Mouse (Mus musculus) spleen, adult 2 months (tissue): Measurements from ENCODE around the gene Gtpbp8.

Experiments
- CTCF ChIP-seq: fragments of 200-500 bp; IDR thresholded peaks from 2 replicates; pipeline ENCODE4 v1.5.1; 2011; ENCODE audit warnings: mild to moderate bottlenecking, inconsistent platforms; ENCODE audit not compliant: insufficient read depth, insufficient read length, insufficient replicate concordance; ENCODE audit errors: extremely low read depth
- POLR2A ChIP-seq: fragments of 200-500 bp; IDR thresholded peaks from 2 replicates; pipeline ENCODE4 v1.6.1; 2011; ENCODE audit warnings: low read depth, low read length, inconsistent platforms

DNA sequence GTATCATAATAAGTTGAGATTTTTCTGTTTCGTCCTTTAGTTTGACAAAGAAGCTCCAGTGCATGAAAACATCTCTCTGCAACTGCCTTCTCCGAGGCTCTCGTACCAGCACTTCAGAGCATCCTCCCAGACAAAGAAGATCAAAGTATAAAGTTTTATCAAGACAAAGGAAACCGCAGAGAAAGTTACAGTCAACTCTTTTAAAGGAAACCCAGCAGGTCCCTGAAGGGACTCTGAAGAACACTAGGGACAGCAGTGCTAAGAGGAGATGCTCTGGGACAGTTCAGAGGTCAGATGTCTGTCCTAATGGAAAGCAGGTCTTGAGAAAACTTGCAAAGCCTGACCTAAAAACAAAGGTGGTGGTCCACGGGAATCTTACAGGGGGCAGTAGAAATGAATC is 10.5 kb downstream of the Gtpbp8 start:
- TF ChIP-seq CTCF (no peak), POLR2A (no peak)
